Mouse (Mus musculus) adrenal gland, postnatal 14 days (tissue): ENCODE results near the gene Ffar2. TPM values are rescaled to one million over a fixed set of nuclear protein-coding genes. Genes with fewer than 3 reads are reported as not detected.

Experiments
- DNase-seq: peaks from one replicate; pipeline ENCODE4 v3.0.0; 2021; ENCODE audit warnings: mixed read lengths
- total RNA-seq: library from RNA; stranded (reverse); gene quantifications from 2 replicates; pipeline ENCODE4 v1.2.3, GENCODE M21; 2021

The Ffar2 gene
- total RNA-seq, 1 experiment from 2014 or later = 1.1 TPM

DNA sequence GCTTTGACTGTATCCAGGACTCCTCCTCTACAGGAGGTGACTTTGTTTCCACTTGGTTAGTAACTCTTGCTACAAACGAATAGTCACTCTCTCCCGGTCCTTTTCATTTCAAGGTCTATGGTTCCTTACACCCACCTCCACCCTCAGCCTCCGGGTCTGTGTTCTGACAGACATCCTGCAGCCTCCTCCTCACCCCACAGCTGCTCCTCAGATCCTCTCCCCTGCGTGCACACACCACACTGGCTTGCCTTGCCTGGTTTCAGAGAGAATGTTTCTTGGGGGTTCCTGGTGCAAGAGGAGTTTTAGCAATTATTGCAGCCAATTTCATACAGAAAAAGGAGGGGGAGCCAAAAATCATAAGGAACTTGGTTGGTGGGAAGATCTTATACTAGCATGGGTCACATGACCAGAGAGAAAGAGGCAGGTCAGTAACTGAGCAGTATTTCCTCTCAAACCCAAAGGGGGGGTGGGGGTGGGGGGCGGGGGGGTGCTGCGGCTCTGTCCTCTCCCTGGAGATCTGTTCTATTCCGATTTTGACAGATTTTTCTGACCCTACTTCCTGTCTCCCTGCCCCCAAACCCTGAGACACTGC is 2.6 kb downstream of the Ffar2 start:
- no peak for DNase-seq

DNA sequence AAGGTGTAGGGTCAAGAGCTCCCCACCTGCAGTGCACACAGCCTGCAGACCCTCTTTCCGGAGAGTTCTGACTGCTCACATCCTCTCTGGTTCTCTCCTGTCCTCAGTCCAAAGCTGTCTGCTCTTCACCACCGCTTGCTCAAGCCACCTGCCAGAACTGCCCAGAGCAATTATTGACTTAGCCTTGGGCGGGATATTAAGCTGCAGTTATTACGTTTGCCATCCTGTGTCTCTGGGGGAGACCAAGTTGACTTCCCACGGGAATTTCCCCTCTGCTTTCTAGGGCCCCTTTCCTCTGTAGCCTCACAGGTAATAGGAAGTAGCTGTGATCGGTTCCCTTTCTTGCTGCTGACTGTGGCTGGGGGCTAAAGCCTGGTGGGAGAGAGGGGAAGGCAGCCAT is 3.4 kb downstream of the Ffar2 start:
- no peak for DNase-seq

DNA sequence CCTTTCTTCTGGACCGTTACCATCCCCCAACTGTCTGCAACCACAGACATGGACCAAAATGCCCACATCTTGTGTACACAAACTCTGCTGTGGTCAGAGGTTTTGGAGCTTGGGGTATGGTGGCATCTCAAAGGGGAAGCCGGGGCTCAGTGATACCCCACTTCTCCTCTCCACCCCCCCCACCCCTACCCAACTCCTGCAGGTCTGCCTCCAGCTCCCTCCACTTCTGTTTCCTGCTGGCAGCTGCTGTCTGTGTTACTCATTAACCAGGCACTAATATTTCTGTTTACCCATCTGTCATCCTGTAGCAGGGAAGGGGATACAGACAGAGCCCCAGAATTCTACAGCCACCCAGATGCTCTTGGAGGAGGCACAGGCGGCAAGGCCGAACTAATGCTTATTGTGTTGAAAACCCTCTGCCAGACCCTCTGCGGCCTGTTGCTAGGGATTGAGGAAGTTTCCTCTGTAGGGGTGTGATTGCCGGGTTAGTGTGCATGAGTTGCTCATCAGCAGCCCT is 11.2 kb downstream of the Ffar2 start:
- no peak for DNase-seq

DNA sequence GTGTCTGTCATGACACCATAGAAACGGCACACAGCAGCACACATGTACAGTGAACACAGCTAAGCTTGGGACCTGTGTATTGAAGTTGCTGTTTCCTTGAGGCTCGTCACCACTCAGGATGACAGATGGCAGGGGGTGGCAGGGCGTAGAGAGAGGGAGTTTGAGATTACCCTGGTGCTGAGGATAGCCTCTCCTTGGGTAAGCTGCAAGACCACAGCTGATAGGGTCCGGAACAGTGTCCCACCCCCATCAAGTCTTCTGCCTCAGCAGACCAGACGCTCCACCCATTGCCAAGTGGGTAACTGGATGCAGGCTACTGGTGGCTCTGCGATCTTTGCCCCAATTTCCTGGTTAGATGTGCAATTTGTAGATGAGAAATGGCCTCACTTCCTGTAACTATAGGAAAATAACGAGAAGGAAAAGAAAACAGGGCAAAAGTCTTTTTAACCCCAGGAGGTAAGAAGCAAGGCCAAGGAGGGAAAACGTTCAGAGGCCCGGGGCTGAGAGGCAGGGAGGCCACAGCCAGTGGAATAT is 11.8 kb downstream of the Ffar2 start:
- DNase-seq = no peak

DNA sequence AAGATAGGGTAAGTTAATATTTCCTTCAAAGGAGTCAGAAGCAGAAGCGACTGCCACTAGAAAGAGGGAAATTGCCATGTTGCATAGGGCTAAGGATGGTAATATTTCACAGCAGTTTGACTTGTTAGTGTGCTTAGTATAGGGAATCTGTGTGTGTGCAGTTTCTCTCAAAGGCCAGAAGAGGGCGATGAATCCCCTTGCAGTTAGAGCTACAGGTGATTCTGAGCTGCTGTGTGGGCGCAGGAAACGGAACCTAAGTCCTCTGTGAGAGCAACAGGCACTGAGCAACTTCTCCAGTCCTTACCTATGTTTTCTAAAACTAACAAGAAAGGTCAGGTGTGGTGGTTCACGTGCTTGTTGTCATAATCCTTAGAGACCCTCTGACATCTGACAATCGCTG is 13.3 kb downstream of the Ffar2 start:
- DNase-seq = no peak

DNA sequence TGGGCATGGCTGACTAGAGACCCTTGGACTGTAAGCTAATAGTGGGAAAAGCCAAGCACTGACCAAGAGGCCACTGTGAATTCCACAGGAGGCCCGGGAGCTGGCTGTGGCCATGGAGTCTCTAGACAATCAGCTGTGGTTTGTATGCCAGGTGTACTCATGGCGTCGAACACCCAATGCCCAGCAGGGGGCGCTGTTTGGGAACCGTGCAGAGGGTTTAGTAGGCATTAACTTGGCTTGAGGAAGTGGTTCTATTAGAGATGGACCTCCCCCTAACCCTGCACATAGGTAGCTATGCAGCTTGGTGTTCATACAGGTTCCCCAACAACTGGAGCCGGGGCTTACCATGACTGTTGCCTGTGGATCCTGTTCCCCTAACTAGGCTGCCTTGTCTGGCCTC is 17.7 kb downstream of the Ffar2 start:
- DNase-seq = peak; percentile 87

DNA sequence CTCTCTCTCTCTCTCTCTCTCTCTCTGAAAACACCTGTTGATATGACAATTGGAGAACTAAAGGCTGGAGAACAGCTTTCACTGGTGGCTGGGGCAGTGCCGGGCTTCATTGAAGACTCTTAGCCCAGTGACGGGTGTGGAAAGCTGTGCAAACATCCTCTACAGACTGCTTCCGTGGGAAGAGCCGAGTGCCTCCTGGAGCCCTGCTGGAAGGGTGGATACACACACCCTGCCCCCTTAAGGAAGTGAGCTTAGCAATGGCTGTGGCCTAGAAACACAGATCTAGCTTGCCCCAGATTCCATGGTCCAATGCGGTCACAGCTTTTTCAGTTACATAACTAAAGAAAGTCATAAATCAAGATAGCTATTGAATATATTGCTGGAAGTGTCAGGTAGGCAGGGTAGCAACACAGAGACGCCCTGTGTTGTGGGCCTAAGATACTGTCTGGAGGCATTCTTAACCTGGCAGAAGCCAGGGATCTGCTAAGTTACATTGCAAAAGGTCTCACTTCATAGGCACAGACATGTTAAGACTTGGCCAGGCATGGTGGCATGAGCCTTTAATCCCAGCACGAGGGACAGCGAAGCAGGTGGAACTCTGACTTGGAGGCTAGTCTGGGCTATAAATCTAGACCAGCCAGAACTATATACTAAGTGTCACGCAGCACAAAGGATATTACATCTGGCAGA is 19.4 kb downstream of the Ffar2 start:
- no peak for DNase-seq

DNA sequence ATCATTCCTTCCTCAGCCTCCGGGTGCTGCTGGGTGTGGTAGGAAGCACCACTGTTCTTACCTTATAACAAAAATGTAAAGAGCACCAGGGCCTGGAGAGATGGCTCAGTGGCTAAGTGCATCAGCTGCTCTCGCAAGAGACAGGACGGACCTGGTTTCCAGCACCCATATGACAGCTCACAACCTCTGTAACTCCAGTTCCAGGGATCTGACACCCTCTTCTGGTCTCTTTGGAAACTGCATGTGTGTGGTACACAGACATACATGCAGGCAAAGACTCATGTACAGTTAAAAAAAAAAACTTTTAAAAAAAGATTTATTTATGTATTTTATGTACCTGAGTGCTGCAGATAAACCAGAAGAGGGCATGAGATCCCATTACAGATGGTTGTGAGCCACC is 20.3 kb downstream of the Ffar2 start:
- no peak for DNase-seq

DNA sequence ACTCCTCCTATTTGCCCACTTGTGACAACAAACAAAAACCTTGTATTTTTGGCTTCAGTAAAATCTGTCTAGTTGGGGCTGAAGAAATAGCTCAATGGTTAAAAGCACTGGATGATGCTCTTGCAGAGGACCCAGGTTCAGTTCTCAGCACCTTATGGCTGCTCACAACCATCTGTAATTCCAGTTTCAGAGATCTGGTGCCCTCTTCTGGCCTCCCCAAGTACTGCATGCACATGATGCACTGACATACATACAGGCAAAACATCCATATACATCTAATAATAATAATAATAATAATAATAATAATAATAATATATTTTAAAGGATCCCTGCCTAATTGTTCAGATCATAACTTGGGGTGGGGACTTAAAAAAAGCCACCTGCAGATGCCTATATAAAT is 22.9 kb downstream of the Ffar2 start:
- DNase-seq = no peak

DNA sequence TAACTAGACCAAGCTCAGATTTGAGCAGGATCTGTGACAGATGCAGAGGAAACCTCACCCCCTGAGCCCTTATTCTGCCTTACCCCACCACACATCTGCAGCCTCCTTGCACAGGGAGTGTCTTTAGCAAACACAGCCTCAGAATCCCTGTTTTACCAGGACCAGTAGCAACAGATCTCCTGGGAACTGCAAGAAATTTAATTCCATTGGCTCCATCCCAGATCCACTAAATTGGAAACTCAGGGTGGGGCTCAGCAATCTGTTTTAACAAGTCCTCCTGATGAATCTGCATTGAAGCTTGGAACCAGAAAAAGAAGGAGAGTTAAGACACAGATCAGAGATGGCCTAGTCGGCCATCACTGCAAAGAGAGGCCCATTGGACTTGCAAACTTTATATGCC is 26.8 kb downstream of the Ffar2 start:
- no peak for DNase-seq

DNA sequence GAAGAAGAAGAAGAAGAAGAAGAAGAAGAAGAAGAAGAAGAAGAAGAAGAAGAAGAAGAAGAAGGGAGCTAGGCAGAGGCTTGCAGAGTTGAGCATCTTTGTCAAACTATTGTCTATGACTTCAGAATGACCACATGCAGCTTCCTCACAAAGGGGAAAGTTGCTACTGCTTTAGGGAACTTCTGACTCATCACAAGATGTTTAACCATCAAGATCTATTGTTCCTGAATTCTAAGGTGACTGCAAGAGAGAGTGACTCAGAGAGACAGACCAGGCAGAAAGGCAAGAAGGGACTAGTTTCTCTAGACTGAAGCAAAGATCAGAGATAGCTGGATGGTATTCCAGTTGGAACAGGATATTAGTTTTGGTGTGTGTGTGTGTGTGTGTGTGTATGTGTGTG is 28.7 kb downstream of the Ffar2 start:
- DNase-seq = no peak

DNA sequence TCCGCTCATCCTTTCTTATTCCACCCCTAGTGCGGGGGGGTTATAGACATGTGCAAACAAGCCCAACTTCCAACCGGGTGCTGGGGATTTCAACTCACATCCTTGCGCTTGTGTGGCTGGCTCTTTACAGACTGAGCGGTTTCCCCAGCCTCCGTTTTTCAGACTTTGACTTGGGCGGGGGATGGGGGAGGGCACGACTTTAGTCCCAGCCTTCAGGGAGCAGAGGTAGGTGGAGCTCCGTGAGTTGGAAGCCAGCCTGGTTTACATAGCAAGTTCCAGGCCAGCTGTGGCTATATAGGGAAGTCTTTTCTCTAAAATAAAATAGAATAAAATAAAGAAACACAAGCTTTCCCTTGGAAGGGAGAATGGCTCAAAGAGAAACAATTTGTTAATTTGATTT is 31.7 kb downstream of the Ffar2 start:
- no peak for DNase-seq

DNA sequence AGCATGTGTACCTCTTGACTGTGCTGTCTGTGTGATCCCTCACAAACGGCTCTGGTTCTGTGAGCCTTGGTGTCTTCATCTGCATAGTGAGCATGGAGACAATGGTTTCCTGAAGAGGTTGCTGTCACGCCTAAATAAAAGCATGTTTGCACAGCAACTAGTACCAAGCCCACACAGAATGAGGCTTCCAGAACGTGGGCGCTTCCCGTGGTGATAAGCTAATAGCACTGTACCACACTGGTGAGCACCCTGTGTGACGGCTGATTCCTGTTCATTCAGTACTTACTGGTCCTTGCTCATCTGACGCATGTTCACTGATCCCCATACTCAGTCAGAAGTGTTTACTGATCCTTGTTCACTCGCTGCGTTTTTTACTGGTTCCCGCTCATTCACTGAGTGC is 33.4 kb downstream of the Ffar2 start:
- DNase-seq = no peak

DNA sequence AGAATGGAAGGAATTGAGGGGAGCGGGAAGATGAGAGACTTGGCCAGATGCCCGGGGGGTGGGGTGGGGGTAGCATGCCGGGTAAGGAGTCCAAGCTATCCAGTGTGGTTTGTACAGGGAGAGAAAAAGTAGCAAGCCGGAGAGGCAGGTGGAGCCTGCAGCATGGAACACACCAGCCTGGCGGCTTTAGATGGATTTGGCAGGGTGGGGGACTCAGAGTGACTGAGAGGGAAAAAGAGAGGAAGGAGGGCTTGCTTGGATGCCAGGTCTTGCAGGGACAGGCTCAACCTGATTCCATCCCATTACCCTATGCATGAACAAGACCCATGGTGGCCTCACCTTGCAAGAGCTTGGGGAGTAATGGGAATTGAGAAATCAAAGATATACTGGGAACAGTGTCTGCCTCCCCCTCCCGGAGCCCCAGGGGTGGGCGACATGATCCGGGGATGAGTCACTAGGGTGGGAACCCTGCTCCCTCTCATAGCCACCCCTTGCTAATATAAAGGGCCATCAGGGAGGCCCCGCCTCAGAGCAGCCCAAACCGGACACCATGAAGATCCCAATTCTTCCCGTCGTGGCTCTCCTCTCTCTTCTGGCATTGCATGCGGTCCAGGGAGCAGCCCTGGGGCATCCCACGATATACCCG is 36.1 kb downstream of the Ffar2 start, which contains the start of gene Krtdap:
Gene Krtdap, plus strand, starts transcription at position 520 of the 646 bp plus-strand sequence.
- no peak for DNase-seq

DNA sequence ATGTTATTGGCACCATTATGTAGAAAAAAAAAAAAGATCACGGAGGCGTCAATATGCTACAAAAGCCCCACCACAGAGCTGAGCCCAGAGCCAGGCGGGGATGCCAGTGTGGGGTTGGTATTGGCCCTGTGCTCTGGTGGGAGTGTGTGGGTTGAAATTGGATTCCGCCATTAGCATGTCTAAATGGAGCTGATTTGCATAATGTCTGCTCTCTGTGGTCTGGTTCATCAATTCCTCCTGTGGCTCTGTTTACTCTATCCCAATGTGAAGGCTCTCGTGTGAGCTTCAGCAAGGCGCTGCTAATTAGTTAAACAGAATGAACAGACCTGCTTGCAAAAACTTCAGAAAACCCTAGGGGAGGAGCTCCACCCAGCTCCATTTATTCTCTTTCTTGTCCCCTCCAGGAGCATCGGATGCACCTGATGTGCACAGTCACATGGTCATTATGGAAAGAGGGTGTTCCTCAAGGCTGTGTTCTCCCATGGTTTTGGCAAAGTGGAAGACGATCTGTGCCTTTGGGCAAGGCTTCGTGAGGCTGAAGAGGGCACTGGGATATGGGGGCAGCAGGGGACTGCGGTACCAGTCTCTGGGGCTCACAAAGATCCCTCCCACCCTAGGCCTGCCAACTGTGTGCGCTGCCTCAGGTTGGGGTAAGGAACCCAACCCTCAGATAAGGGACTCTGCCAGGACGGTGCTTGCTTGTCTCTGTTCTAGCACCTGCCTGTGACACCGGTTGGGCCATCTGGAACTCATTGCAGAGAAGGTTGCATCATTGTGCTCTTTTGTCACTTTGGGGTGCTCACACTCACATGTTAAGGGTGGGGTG is 37.6 kb downstream of the Ffar2 start:
- no peak for DNase-seq

DNA sequence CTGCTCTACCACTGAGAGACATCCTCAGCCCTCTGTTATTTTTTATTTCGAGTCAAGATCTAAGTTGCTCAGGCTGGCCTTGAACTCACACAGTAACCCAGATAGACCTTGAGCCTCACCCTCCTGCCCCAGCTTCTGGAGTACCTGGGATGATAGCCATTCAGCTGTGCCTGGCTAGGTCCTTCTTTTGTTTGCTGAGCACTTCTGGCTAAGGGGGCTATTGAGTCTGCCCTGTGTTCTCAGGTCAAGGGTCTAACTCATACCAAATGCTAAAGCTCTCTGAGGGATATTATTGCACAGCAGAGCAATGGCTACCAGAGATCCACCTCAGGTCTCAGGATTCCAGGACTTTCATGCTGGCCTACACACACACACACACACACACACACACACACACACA is 38.4 kb downstream of the Ffar2 start:
- DNase-seq = no peak

DNA sequence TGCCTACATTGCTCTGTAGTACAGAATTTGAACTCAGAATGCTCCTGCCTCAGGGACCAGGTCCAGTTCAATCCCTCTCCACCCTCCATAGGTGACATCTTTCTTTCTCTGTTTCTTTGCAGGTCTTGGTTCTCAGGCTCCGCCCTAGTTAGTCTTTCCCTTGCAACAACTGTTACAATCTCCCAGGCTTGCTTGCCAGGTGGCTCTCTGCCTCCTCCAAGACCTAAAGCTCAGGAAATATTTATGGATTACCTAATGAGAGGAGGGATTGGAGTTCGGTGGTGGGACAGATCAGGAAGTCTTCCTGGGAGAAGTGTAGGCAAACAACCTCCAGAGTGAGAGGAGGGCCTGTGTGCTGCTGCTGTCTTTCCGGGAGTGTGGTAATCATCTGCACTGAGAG is 40.9 kb downstream of the Ffar2 start:
- no peak for DNase-seq

DNA sequence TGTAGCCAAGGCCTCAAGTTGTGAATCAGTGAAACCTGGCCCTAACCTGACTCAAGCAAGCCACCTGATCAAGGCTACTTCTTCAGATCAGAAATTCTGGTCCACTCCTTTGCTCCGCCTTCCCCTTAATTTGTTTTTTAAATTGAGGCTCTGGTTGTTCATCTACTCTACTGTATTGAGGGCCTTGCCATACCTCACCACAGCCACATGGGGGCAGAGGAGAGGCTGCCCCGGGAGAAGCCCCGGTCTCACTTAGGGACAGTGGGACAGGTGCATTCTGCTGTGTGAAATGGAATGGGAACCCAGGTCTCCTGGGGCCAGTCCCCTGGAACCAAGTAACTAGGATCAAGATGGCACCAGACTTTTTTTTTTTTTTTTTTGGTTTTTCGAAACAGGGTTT is 41.8 kb downstream of the Ffar2 start:
- DNase-seq = no peak

DNA sequence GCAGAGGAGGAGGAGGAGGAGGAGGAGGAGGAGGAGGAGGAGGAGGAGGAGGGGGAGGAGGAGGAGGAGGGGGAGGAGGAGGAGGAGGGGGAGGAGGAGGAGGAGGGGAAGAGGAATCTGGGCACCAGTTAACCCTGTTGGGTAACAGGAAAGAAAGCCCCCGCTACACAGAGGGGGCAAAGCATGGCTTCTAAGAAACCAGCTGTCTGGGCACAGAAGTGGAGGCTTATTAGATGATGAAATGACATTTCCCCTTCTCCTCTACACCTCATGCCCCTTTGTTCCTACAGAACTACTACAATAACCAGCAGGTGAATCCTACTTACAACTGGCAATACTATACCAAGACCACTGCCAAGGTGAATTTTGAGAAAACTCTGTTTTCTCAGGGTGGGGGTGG is 45.7 kb downstream of the Ffar2 start:
- DNase-seq = no peak

DNA sequence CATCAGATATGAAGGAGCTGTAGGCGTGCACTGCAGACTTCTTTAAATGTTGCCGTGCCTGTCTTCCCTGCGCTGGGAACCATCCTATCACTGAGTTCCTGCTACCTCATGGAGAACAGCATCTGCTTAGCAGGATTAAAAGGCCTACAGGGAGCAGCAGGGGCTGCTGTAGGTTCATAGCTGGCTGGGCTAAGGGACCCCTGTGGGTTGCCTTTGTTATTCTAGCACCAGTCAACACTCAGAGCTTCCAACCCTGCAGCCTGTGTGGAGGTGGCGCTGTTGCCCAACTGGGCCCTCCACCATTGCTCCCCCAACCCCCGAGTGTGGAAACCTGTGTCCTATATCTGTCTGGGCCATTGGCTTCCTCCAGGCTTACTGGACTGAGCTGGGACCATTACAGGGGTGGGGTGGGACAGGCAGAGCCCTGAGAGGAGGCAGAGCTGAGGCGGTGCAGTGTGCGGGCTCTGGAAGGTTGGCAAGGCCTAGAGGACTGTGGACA is 46.4 kb downstream of the Ffar2 start:
- DNase-seq = no peak

DNA sequence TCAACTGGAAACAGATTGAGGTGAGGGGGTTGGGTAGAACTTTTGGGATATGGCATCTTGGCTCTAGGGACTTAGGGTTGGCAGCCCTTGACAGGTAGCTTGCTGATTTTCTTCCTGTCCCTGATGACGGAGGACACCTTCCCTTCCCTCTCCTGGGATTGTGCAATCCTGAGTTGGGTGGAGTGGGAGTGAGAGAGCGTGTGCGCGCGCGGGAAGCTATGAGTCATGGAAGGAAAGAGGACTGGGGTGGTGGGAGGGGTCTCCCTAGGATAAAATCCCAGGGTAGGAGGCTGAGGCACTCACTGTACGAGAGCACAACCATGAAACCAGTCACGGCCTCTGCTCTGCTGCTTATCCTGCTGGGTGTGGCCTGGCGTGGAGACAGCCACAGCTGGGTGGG is 47.5 kb downstream of the Ffar2 start:
- DNase-seq = no peak

DNA sequence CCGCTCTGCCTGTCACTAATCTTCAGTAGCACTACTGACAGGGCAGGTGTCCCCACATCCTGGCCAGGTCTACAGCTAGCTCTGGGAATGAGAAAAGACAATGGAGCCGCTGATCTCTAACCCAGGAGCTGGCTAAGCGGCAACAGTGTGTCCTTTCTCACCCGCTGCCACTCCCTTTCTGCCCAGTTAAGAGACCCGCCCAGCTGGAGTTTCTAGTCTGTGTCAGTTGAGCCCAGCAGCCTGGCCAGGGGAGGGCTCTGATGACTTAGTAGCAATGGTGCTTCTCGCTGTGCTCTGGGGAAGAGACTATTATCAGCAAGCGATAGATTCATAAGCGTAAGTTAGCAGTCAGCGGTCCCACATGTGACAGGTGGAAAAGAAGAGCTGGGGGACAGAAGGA is 54.3 kb downstream of the Ffar2 start:
- no peak for DNase-seq
